Mouse (Mus musculus) testis, adult 2 months (tissue): ENCODE data around the gene Pds5b. TPM values are rescaled to one million over a fixed set of nuclear protein-coding genes. Genes with fewer than 3 reads are reported as not detected.
"Not testable (repeated sequence)": the region's sequence is repeated elsewhere in the genome, so short reads cannot be mapped to it uniquely, and the experiment has no call there.

Experiments
- H3K27ac ChIP-seq: fragments of 200-500 bp; 2 replicates; pipeline ENCODE4 v1.5.1; 2012; ENCODE audit warnings: low read depth, low read length; ENCODE audit not compliant: control insufficient read depth, insufficient read depth
- H3K27me3 ChIP-seq: fragments of 200-500 bp; 2 replicates; pipeline ENCODE4 v1.6.1; 2012; ENCODE audit warnings: mild to moderate bottlenecking, low read length, moderate library complexity; ENCODE audit not compliant: control insufficient read depth, insufficient read depth
- H3K36me3 ChIP-seq: fragments of 200-500 bp; 2 replicates; pipeline ENCODE4 v1.6.1; 2012; ENCODE audit warnings: mild to moderate bottlenecking, low read length; ENCODE audit not compliant: control insufficient read depth, insufficient read depth
- H3K4me1 ChIP-seq: fragments of 200-500 bp; 2 replicates; pipeline ENCODE4 v1.6.1; 2012; ENCODE audit warnings: low read length; ENCODE audit not compliant: control insufficient read depth, insufficient read depth
- H3K4me3 ChIP-seq: fragments of 200-500 bp; 2 replicates; pipeline ENCODE4 v1.5.1; 2012; ENCODE audit warnings: low read depth, mild to moderate bottlenecking, low read length, moderate library complexity, mixed read lengths; ENCODE audit not compliant: control insufficient read depth
- CTCF ChIP-seq: fragments of 200-500 bp; IDR thresholded peaks from 2 replicates; pipeline ENCODE4 v1.5.1; 2012; ENCODE audit warnings: low read depth, mild to moderate bottlenecking, inconsistent platforms, low read length, moderate library complexity; ENCODE audit not compliant: control insufficient read depth, insufficient read depth, insufficient replicate concordance
- POLR2A ChIP-seq: fragments of 200-500 bp; IDR thresholded peaks from 2 replicates; pipeline ENCODE4 v1.6.1; 2012; ENCODE audit warnings: low read depth, mild to moderate bottlenecking, inconsistent platforms, low read length, moderate library complexity; ENCODE audit not compliant: control insufficient read depth
- polyA plus RNA-seq: library from polyadenylated mRNA; depleted of rRNA; stranded (reverse); fragments of >200 nt; gene quantifications from 2 replicates; pipeline ENCODE4 v1.2.3, GENCODE M21; 2012

The Pds5b gene
- polyA plus RNA-seq, 1 experiment, result 5.6 TPM

- H3K36me3 ChIP-seq, result no peaks in the 10 kb centered on the region; the same call in 1 of the 2 replicates
- H3K4me3 ChIP-seq, result no peak overlapping the region
- TF ChIP-seq POLR2A (no peak), CTCF (no peak)
- no peaks in the 10 kb centered on the region for H3K4me1 ChIP-seq
- H3K27me3 ChIP-seq, result no peaks in the 10 kb centered on the region
- no peak overlapping the region for H3K27ac ChIP-seq
These were observed 19.0 kb upstream of the Pds5b start for GRCm38 (mm10) chr5:150654548-150654947.

- H3K36me3 ChIP-seq, H3K4me1 ChIP-seq, H3K4me3 ChIP-seq, H3K27me3 ChIP-seq, H3K27ac ChIP-seq: not testable (repeated sequence)
These were observed 14.1 kb upstream of the Pds5b start for GRCm38 (mm10) chr5:150659425-150659824.

- H3K27ac ChIP-seq, H3K27me3 ChIP-seq, H3K36me3 ChIP-seq, H3K4me1 ChIP-seq: not testable (repeated sequence)
- H3K4me3 ChIP-seq, result peak overlapping the region; percentile 16; the same call in 1 of the 2 replicates
These were observed 13.2 kb upstream of the Pds5b start for GRCm38 (mm10) chr5:150660296-150660695.

DNA sequence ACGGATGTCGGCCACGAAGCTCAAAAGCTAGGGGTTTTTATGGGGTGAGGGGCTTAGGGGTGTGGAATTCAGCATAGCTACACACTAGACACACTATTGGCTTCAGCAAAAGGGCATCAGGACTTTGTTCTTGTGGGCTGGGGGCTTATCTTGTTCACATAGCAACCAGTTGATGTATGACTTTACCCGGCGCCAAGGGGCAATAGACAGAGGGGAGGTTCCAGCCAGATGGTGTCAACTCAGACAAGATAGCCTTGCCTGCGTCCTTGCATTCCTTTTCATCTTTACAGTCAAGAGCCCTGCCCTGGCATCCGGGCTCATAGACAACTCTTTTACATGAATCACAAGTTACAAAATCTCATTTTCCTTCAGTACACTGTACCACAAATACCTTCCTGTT lies 9.6 kb upstream of the Pds5b start:
- not testable (repeated sequence) for H3K4me1 ChIP-seq, H3K27ac ChIP-seq, H3K27me3 ChIP-seq, H3K36me3 ChIP-seq
- peak overlapping the region; percentile 62 for H3K4me3 ChIP-seq

DNA sequence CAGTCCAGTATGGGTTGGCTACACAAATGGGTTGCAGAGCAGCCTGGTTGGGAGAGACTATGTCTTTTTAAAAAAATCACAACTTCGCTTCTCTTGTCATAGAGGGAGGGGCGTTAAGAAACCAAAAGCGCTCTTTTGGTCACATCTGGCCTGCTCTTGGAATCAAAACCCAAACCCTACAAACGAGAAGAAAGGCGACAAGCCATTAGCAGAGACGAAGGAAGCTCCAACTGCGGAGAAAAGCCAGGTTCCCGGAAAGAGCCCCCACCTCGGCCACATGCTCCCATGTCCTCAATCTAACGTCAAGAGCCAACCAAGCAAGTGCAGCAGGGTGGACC lies 8.8 kb upstream of the Pds5b start:
- peak overlapping the region; percentile 88 for H3K4me3 ChIP-seq
- H3K4me1 ChIP-seq, result no peaks in the 10 kb centered on the region
- H3K27ac ChIP-seq, result peak overlapping the region; percentile 78
- TF ChIP-seq POLR2A, result no peak
- no peak for TF ChIP-seq CTCF
- peaks cover 3% of the 10 kb centered on the region for H3K36me3 ChIP-seq
- no peaks in the 10 kb centered on the region for H3K27me3 ChIP-seq

DNA sequence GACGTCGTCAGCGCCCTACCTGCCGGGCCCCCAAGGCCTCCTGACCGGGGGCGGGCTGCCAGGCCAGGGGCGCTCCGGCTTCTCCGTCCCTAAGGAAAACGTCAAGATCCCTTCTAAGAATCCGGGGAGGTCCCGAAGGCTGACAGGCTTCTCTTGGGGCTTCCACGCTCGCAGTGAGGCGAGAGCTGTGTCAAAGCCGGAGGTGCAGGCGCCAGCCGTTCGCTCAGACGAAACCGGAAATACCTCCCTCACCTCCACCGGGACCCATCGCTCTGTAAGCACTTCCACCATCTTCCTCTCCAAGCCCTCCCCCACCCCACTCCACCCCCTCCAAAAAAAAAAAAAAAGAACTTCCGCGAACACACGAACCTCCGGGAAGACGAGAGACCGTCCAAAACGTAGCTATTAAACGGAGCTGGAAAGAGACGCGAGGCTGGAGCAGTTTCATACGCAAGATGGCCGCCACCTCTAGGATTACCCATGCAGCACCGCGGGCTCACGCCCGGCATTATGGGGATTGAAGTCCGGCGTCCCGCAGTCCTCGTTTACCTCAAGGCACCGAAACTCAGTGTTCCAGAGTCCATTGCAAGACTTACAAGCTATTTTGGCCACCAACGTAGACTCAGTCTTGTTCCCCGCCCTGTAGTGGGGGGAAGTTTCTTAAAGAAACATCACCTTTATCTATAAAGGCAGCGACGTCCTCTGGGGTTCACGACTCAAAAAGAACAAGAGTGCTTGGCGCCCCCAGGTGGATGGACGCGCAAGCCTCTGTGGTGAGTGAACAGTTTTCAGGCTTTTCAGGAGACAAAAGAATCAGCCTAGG lies 8.2 kb upstream of the Pds5b start:
- Histone ChIP-seq H3K4me1 (no peaks in the 10 kb centered on the region), H3K27me3 (no peaks in the 10 kb centered on the region), H3K4me3 (peak overlapping the region; percentile 88), H3K36me3 (peaks cover 3% of the 10 kb centered on the region), H3K27ac (peak overlapping the region; percentile 78)
- TF ChIP-seq CTCF (peak; percentile 57; the same call in 1 of the 2 replicates), POLR2A (peak; percentile 68)

DNA sequence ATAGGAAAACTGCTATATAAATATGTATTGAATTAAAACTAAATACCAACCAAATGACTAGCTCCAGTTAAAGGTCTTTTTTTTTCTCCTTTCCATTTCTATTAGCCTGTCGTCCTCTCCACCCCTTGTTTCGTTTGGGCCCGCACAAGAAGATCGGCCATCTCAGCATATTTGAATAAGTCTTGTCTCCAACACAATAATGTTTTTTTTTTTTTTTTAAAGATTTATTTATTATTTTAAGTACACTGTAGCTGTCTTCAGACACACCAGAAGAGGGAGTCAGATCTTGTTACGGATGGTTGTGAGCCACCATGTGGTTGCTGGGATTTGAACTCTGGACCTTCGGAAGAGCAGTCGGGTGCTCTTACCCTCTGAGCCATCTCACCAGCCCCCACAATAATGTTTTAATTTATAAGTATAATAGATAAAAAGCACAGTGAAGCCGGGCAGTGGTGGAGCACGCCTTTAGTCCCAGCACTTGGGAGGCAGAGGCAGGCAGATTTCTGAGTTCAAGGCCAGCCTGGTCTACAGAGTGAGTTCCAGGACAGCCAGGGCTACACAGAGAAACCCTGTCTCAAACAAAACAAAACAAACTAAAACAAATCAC lies 7.3 kb upstream of the Pds5b start, which contains the start of gene N4bp2l2:
Gene N4bp2l2 (minus strand): TSS at position 51 of the 607 bp plus-strand sequence.
- H3K4me1 ChIP-seq, result not testable (repeated sequence)

DNA sequence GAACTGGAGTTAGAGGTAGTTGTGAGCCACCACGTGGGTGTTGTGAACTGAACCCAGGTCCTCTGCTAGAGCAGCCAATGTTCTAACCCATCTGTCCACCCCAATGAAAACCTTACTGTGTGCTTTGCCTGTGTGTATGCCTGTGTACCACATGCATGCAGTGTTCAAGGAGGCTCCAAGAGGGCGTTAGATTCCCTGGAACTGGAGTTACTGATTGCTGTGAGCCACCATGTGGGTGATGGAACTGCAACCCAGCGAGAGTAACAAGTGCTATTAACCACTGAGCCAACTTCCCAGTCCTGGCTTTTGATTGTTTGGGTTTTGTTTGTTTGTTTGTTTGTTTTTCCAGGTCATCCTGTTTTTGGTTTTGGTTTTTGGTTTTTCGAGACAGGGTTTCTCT lies 4.8 kb upstream of the Pds5b start:
- no peak overlapping the region for H3K27ac ChIP-seq
- TF ChIP-seq CTCF (no peak), POLR2A (no peak)
- H3K27me3 ChIP-seq, result no peaks in the 10 kb centered on the region
- no peaks in the 10 kb centered on the region for H3K4me1 ChIP-seq
- no peak overlapping the region for H3K4me3 ChIP-seq
- no peaks in the 10 kb centered on the region for H3K36me3 ChIP-seq

More for the DNA sequence above, 7.3 kb upstream of the Pds5b start, which contains the start of gene N4bp2l2:
- H3K27me3 ChIP-seq, H3K36me3 ChIP-seq: not testable (repeated sequence)
- Histone ChIP-seq H3K4me3 (peak within 1 kb of the TSS; percentile 88), H3K27ac (peak within 1 kb of the TSS; percentile 78)
